Mouse (Mus musculus): ENCODE data around the gene Plin3.

Plin3 gene

DNA sequence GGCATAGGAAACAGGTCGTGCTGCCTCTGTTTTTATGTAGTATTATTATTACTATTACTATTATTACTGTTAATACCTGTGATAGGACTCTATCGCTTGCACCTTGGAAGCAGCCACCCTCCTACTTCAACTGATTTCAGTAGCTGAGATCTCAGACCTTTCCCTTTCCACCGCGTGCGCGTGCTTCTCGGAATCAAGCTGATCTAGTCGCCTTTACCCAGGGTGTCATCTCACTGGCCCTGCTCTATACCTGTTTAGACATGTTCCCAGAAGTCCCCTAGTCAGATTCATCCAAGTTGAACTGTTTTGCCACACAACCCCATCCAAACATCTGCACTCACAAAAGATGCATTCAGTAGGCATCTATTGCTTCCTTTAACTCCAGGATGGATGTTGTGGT is 59.3 kb downstream of the Plin3 start:
- DNase-seq = no peak

GRCm38 (mm10) chr17:56229943-56230342 is 62.7 kb downstream of the Plin3 start:
- DNase-seq = peak; percentile 88
